Mouse (Mus musculus): Measurements from ENCODE around the gene Mrm2.
"Not testable (repeated sequence)": the region's sequence is repeated elsewhere in the genome, so short reads cannot be mapped to it uniquely, and the experiment has no call there.

Mrm2 gene

DNA sequence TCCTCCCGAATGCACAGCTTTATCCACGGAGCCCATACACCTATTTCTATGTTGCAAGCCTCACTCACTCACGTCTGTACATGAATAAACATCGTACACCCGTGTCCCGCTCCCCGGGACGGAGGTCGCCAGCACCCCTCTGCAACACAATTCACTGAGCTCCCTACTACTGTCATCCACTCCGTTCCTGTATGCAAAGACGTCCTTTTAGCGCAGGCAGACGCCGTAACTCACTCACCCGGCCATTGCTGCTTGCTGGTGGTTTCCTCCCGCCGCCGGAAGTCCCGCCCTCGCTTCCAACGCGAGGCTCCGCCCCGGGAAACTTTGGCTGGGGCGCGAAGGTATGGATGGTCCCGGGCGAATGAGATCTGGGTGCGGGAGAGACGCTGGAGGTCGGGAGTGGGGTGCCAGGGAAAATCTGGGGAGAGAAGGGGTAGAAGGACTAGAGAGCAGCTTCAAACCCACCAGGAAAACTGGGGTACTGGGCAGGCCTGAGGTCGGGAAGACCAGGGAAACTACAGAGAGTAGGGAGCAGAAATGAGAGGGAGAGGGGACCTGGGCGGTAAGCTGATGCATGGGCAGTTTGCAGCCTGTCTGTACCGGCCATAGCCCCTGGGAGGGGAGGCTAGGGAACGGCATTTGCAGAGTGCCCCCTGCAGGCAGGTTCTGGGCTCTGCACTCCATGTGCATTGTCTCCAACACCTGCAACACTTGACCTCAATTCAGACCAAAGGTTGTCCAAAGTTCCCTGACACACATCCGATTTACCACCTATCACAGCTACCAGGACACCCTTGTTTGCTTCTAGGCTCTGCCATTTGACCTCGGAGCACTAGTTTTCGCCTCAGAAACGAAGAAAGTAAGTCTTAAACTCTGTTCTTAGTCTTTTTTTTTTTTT, at the start of gene Mrm2:
TSS of gene Mrm2 (minus strand) at position 284 of the 898 bp plus-strand sequence.
- DNase-seq = peak; percentile 94

DNA sequence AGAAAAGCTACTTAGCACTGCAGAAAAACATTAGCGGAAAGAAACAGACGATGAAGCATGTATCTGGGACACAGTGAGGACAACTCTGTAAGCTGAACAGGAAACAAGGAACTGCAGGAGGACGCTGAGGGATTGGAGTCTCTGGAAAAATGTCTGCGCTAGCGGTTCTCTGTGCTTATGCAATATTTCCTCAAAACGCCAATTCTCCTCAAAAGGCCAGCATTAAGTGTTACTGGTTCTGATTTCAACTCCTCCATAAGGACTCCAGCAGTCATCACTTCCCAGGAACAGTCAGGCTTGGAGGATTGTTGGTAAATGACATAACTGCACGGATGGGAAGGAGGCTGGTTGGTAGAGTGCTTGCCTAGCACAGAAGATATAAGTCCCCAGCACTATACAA, 49.5 kb upstream of the Mrm2 start:
- no peak for DNase-seq

DNA sequence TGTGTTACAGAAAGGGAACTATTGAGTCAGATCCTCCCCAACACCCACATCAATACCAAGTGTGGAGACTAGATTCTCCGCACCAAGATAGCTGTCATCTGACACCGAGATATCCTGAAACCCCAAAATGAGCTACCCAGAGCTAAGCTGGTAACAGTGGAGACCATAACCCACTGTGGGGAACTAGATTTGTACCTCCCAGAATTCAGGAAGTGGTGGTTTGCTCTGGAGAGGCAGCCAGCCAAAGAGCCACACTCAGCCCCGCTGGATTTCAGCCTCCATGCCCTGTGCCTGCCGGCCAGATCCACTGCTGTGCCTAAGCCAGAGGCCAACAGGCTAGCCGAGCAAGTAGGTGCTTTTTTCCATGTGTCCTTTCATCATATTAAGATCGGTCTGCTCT, 47.6 kb upstream of the Mrm2 start:
- no peak for DNase-seq

DNA sequence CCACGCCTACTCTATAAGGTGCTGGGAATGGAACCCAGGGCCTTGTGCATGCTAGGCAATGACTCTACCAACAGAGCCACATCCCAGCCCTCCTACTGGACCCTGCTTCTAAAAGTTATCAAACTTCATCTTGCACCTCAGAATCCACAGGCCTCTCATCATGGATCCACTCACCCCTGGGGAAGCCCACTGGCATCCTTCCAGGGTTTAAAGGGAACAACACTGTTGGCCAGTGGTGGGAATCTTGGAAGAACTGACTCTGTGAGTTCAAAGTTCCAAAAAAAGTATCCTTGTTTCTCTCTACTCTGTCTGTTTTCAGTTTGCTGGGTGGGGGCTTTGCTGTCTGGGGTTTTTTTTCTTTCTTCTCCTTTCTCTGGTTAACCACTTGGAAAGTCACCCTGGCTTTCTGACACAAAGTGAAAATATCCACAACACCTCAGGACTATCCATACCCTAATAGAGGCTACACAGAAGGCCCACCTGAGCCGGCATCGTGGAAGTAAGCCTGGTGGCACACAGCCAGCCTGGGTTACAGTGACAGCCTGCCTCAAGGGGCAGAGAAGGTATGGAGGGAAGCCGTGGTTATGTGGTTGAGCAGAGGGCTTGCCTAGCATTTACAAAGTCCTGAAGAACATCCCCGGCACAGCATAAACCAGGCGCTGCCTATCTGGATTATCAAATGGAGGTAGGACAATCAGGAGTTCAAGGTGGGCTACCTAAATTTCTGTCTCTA, 46.6 kb upstream of the Mrm2 start:
- DNase-seq = no peak

DNA sequence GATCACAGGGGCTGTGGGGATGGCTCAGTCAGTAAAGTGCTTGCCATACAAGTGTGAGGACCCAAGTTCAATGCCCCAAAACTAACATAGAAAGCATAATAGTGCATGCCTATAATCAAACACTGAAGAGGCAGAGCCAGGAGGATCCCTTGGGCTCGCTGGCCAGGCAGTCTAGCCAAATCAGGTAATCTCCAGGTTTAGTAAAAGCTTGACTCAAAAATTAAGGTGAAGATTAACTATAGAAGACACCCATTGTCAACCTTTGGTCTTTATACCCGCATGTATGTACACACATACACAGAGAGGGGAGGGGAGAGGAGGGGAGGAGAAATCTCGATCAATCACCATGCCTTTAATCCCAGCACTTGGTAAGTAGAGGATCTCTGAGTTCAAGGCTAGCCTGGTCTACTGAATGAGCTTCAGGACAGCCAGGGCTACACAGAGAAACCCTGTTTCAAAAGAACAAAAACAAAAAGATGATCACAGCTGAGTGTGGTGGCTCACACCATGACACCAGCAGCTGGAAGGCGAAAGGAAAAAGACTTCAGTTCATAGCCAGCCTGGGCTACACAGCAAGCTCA, 43.6 kb upstream of the Mrm2 start:
- DNase-seq = no peak

DNA sequence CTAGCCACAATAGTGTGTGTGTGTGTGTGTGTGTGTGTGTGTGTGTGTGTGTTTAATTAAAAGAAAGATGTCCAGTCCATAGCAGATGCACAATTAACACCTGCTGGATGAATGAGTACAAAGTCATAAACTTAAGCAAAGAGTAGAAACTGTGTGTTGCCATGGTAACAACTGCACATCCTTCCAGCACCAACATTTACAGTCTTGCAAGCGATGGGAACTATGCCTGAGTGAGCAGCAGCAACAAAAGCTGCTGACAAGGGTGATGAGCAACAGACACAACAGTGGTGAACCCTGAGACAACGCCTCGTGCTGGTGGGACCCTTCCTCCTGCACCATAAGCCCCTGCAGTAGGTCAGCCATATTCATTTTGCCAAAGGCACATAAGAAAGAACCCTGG, 42.5 kb upstream of the Mrm2 start:
- no peak for DNase-seq

DNA sequence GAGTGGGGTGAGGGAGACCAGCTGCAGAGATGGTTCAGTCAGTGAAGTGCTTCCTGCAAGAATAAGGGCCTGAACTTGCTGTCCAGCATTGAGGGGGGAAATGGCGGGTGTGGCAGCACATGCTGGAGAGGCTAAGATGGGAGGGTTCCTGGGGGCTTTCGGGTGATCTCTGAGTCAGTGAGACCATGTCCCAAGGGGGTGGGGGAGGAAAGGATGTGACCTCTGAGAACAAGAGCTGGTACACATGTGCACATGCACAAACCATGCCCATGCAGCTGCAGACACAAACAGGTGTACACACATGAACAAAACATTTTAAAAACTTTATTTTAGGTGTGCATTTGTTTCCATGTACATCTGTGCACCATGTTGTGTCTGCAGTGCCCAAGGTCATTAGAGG, 42.0 kb upstream of the Mrm2 start:
- no peak for DNase-seq

DNA sequence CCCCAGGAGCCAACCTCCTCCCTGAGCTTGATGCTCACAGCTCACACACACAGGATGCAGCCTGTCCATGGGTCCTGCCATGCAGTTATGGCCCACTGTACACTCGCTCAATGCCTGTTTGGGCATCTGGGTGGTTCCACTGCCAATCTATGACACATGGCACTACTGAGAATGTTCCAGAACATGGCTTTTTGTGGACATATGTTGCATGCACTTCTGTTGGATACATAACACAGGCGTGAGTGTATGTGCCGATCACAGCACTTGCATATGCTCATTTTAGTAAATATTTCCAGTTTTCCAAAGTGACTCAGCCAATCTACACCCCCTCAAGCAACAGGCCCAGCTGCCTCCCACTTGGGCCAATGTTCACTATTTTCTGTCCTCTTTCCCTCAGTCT, 40.0 kb upstream of the Mrm2 start:
- no peak for DNase-seq

DNA sequence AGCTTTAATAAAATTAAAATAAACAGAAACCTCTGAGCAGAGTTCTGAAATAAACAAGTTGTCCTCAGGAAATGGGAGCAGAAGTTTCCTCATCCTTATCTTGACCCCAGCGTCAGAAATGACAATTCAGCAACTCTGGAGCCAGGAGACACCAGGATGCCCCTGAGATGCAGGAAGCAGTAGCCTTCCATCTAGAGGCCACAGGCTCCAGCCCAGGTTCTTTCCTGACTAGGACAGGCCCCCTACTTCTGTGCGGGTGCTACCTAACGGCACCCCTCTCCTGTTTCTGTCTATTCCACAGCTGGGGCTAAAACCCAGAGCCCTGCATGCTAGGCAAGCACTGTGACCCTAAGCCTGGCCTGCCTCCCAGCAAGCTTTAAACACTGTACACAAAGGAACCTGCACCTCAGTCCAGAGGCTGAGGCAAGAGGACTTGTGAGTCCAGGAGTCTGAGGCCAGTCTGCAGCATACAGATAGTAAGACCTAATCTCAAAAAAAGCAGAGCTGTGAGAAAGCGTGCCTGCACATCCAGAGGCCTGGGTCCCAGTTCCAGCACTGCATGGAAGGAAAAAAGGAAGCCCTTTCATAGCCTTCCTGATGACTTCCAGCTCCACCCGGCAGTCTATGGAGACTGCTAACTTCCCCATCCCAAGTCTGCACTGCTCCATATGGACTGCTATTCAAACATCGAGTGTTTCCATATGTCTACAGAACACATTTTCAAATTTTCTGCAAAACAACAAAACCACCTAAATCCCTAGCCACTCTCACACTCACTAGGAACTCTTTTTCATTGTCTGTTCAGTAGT, 39.0 kb upstream of the Mrm2 start:
- DNase-seq = no peak

DNA sequence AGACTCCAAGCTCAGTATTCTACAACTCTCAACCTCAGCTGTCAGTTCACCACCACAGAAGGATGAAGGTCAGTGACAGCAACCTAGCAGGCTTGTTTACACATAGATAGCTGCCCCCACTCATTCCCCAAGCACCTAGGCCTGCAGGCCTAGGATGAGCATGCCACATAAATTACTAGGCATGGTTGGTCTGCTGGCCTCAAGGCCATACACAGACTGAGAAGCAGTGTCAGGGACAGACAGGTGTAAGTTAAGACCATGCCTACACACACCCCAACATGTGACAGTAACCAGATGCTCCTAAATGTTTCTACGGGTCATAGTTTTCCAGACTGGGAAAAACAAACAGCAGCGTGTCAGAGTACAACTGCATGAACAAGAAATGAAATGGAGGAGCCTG, 37.8 kb upstream of the Mrm2 start:
- DNase-seq = no peak

DNA sequence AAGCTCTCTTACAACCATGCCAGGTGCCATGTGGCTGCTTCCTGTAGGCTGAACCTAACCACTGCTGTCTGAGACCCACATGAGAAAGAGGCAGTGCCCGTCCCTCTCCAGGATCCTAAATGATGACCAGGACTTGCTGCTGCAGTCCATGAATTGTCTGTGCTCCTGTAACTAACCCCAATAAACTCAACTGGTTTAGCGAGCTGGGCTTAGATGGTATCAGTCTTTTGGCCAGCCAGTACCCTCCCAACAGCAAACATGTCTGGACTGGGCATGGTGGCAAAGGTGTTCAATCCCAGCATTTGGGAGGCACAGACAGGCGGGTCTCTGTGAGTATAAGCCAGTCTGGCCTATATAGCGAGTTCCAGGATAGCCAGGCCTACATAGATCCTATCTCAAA, 37.2 kb upstream of the Mrm2 start:
- no peak for DNase-seq

DNA sequence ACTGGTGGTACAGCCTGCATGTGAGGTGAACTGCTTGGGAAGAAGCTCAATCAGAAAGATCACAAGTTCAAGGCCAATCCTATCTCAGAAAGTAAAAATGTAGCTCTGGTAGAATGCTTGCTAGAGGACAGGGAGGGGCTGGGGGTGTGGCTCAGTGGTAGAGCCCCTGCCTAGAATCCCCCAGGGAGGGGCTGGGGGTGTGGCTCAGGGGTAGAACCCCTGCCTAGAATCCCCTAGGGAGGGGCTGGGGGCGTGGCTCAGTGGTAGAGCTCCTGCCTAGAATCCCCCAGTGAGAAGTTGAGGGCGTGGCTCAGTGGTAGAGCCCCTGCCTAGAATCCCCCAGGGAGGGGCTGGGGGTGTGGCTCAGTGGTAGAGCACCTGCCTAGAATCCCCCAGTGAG, 36.4 kb upstream of the Mrm2 start:
- DNase-seq = not testable (repeated sequence)

DNA sequence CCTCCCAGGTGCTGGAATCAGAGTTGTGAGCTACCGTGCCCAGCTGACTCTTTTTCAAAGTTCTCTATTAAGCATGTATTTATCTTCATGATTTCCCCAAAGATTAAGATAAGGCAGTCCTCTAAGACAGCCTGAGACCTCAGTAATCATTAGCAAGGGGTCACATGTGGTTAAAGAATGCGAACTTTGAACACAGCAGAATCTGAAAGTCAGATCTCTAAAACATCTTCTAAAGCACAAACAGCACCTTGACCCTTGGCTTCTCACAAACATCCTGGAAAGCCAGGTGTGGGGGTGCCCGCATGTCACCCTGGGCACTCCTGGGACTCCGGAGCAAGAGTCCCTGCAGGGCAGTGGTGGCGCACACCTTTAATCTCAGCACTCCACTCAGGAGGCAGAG, 32.7 kb upstream of the Mrm2 start:
- no peak for DNase-seq

DNA sequence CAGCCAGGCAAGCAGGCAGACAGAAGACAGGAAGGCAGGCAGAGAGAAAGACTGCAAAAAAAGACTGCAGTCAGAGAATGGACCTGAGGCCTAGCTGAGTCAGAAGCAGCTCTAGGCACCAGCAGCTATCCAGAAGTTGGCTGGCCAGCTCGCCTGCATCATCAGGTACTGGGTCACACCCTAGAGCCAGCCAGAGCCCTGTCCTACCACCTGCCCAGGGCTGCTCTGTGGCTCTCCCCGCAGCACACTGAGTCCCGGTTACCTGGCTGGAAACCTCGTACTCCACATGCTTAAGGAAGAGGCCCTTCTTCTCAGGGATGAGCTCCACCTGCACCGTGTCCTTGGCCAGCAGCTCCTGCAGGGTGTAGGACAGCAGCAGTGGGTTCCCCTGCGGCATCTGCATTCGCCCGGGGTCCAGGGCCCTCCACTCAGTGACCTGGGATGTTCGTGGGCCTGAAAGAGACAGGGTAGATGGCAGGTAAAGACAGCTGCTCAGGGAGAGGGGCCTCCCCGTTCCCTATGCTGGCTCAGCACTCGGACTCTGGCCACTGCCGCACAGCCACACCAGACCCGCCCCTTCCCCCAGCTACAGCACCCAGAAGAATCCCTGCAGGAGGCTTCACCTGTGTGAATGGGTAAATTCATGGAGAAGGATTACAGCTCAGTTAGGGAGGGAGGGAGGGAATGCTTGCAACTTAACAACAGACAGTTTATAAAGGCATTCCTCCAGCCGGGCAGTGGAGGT, 28.4 kb upstream of the Mrm2 start:
- no peak for DNase-seq

DNA sequence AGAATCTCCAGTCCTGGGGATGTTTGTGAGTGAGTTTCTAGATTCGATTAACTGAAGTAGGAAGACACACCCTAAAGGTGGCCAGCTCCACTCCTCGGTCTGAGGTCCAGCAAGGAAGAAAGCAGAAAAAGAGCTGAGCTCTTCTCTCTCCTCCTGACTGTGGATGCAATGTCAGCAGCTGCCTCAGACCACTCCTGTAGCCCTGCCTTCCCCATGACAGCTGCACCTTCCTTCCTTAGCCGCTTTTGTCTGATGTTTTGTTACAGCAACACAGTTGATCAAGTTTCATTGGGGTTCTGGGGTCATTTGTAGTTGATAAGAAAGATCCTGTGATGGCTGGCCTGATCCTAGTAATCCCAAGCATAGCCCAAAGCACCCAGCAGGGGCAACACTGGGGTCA, 25.8 kb upstream of the Mrm2 start:
- no peak for DNase-seq

DNA sequence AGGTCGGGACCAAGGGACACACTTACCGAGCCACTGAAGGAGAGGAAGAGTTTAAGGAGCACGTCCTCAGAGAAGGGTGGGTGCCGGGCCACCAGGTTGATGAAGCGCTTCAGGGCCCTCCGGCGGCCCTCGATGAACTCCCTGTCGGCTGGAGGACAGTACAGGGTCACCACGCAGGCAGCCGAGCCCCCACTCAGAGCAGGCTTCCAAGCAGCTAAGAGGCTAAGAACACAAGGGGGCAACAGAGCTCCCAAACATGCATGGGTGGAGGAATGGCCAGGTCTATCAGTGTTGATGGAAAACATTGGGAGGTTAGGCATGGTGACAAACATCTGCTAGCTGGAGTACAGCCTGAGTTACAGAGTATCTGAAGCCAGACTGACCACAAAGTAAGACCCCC, 24.2 kb upstream of the Mrm2 start:
- DNase-seq = no peak

DNA sequence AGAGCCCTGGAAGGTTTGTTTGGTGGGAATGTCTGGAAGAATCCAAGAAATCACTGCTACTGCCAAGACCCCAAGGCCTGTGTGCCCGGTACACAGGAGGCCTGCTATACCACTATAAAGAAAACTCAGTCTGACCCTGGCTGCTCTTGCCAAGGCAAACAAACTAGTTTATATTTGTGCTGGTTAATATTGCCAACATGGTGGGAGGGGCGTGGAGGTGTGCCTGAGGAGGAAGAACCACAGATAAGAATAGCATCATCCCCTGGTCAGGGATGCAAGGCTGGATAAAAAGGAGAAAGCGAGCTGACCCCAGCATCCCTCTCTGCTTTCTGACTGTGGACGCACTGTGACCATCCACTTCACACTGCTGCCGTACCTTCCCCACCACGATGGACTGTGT, 20.7 kb upstream of the Mrm2 start:
- DNase-seq = no peak

DNA sequence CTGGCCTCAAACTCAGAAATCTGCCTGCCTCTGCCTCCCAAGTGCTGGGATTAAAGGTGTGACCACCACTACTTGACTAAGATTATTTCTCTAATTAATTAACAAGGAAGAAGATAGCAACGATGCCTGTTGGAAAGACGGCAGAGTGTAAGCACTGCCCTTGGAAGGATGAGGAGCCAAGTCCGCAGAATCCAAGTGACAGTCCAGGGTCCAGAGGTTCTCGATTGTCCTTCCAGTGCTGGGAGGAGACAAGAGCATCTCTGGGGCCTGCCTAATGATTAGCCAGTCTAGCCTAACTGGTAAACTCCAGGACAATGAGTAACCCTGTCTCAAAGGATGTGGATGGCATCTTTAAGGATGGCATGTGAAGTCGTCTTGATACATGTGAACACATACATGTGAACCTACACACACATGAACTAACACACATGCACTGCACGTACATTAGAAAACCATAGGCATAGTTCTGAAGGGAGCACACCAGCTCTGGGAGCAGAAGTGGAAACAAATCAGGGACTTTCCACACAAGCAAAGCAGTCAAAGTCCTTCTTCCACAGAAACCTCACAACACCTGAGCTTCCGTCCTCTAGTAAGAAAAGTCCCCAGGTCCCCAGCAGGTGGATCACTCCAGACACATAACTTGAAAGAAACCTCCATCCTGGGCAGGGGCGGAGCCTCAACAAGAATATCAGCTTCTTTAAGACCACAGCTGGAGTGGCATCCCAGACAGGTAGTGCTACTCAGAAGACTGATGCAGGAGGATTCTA, 19.2 kb upstream of the Mrm2 start:
- no peak for DNase-seq

DNA sequence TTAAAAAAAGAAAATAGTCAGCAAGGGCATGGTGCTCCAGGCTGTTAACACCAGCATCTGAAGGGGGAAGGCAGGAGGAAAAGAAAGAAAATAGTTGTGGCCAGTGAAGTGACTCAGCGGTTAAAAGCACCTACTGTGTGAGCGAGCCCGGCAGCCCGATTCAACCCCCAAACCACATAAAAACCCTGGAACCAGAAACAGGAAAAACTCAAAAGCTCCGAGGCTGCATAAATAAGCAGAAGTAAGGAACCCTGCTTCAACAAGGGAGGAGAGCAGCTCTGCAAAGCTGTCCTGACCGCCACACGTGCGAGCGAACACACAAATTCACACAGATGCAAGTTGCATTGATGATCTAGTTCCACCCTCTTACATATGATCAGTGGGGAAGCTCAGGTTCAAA, 18.2 kb upstream of the Mrm2 start:
- no peak for DNase-seq

DNA sequence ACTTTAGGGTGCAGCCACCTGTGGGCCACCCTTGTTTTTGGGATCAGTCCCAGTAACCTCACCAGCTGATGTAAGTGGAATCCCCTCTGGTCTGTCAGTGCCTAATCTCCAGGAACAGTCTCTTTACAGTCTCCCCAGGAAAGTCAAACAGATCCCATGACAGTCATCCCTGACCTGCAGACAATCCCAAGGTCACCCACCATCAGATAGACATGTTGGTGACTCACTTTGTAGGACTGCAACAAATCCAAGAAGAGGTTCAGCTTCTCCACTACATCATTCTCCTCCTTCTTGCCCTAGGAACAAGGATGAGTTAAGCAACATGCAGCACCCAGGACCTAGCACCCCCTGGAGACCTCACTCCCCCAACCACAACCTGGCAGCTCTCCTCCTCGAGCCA, 14.4 kb upstream of the Mrm2 start:
- no peak for DNase-seq

DNA sequence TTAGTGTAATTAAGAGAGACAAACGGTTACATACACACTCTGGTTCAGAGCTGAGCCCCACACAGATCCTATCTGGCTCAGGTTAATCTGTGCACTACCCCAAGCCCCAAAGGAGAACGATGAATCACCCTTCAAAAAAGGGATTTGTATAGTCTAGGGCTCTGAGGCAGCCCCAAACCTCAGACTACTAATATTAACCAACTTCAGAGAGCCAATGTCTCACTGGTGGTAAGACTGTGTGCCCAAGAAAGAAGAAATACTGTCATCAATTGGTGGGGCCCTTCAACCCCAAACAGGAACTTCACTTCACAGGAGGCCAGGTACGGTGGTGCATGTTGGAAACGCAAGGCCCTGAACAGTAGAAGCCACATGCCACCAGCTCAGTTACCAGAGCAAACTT, 13.5 kb upstream of the Mrm2 start:
- no peak for DNase-seq

DNA sequence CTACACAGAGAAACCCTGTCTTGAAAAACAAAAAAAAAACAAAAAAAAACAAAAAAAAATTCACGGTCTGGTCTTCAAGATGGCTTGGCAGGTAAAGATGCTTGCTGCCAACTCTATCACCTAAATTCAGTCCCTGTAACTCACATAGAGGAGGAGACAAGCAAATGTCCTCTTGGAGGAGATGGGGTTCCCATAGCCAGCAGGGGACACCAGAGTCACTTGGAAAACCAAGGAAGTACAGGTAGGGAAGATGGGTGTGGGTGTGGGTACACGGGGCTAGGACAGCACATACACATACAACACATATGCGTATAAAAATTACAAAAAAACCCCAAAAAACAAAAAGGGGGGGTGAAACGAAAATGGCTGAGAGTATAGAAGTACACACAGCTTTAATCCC, 11.2 kb upstream of the Mrm2 start:
- no peak for DNase-seq

All from embryo, embryonic 11 days (tissue).